Mouse (Mus musculus): ENCODE measurements around the gene Pramel1.

- TF ChIP-seq POLR2A (IDR thresholded peaks at IDR 0.05; ENCODE audit: borderline replicate concordance, low read depth, low read length) (no peak), CTCF (IDR thresholded peaks at IDR 0.05; ENCODE audit: low read depth, low read length) (no peak)
Measured at GRCm38 (mm10) chr4:143350047-143351015, 43.9 kb upstream of the Pramel1 start.
